Mouse (Mus musculus) embryonic stem cell, embryonic (primary cell): ENCODE measurements at regions not wholly inside any gene's neighbourhood (a gene's known extent, or its start where the extent isn't known, plus 50 kb on each side); places are given as distances from the start of the nearest gene placed in this dataset.

Experiments used
- CTCF ChIA-PET, 4 experiments: fragments of 300-600 bp in 2 of 4; fragments of 350-600 bp in 2 of 4; sonication (Branson Sonifier 250); formaldehyde crosslinking; loops; one replicate each; lab custom pipeline; 2022; ENCODE audit warnings: inconsistent platforms in 2 of 4; lab: Charles Lee
- POLR2A ChIA-PET, 4 experiments: fragments of 300-600 bp in 2 of 4; fragments of 350-600 bp in 2 of 4; sonication (Branson Sonifier 250); formaldehyde crosslinking; loops; one replicate each; lab custom pipeline; 2022; ENCODE audit warnings: antibody characterized with exemption in 4 of 4, inconsistent platforms in 1 of 4; lab: Charles Lee

GRCm38 (mm10) chr1:71769595-71769994 is 116.6 kb upstream of the Fn1 start:
- POLR2A ChIA-PET = no interaction called here
- CTCF ChIA-PET = no interaction called here

- CTCF ChIA-PET = interaction anchor here in 1 of 4 experiments (0.5 kb wide), 1 partner anchor 10 kb away, joined by 3 read pairs; no protein-coding TSS in a partner anchor
These were observed 114.7 kb upstream of the Fn1 start for GRCm38 (mm10) chr1:71767705-71768104.

DNA sequence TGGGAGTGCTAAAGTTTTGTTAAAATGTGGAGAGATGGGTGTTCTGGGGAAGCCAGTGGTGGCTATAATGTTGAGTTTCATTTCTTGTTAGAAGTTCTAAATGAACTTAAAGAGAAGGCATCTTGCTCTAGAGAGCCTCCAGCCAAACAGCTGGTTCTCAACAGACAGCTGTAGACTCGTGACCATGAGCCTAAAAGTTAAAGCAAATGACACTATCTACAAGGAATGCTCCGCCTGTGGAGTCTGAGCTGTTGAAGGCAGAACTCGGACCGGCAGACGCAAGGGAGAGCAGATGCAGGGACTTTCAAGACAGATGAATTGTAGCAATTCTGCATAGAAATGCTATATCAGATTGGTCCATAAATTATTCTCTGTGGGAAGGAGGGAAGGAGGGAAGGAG is 114.1 kb upstream of the Fn1 start:
- POLR2A ChIA-PET = no interaction called here
- CTCF ChIA-PET = no interaction called here

More at GRCm38 (mm10) chr1:71767705-71768104, 114.7 kb upstream of the Fn1 start:
- POLR2A ChIA-PET = no interaction called here

DNA sequence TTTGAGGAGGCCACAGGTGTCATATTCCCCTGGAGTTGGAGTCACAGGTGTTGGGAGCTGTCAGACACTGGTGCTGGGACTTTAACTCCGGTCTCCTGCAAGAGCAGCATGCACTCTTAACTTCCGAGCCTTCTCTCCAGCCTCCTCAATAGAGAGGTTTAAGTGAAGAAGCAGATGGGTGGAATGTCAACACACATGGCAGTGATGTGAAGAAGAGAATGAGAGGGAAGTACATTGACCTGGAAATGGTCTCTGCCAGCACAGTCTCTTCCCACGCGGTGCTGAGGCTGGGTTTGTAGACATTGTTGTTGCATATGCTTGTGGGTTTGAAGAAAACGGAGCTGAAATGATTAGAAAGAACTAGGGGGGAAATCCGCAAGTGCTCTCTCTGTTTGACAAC is 112.0 kb upstream of the Fn1 start:
- CTCF ChIA-PET = no interaction called here

DNA sequence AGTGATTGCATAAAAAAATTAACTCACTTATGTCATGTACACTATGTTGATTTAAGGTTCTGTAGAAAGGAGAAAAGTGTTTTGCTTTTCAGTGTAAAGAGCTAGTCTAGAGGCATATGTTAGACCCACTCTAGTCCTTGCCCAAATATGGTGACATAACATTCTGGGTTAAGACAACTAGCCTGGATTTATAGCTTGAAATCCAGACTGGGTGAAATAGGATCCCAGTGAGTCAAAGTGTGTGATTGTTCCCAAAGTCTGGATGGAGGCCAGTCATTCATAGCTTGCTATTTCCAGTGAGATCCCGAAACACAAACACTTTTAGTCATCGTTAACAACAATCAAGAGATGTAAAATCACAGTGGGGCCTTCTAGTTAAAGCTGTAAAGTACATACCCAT is 110.5 kb upstream of the Fn1 start:
- CTCF ChIA-PET = no interaction called here
- POLR2A ChIA-PET = interaction anchor here in 1 of 4 experiments (0.5 to 1.2 kb wide), 3 partner anchors 12 to 172 kb away, joined by 3 to 5 read pairs (median 4); no protein-coding TSS in a partner anchor

More for the DNA sequence above, 112.0 kb upstream of the Fn1 start:
- POLR2A ChIA-PET = no interaction called here

- CTCF ChIA-PET = no interaction called here
- POLR2A ChIA-PET = interaction anchor here in 1 of 4 experiments (1.1 kb wide), 1 partner anchor 18 kb away, joined by 3 read pairs; no protein-coding TSS in a partner anchor
These were observed 107.3 kb upstream of the Fn1 start for GRCm38 (mm10) chr1:71760342-71760741.

DNA sequence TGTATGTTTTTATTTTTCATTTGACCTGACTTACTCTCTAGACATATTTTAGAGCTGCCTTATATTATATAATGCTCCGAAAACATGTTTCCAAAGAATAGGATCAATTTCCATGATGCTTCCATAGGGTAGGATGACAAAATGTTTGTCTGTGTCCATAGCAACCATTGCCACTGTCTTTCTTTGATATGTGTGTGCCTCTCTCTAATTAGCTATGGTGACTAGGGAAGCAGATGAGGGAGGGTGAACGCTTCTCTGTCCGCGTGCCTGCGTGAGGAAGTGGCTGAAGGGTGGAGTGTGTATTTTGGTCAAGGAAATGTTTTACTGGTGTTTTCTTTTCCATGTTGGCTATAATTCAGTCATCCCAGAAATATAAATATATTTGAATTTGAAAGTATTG is 104.2 kb upstream of the Fn1 start:
- ChIA-PET POLR2A (no interaction called here), CTCF (no interaction called here)

GRCm38 (mm10) chr1:71756159-71756558 is 103.2 kb upstream of the Fn1 start:
- ChIA-PET CTCF (no interaction called here), POLR2A (no interaction called here)

GRCm38 (mm10) chr1:71755435-71755834 is 102.4 kb upstream of the Fn1 start:
- POLR2A ChIA-PET = no interaction called here

GRCm38 (mm10) chr1:71752351-71752750 is 99.4 kb upstream of the Fn1 start:
- POLR2A ChIA-PET = interaction anchor here in 2 of 4 experiments (0.6 to 1.1 kb wide), 2 partner anchors 99 to 173 kb away, joined by 3 read pairs; no protein-coding TSS in a partner anchor
- CTCF ChIA-PET = no interaction called here

More at GRCm38 (mm10) chr1:71755435-71755834, 102.4 kb upstream of the Fn1 start:
- CTCF ChIA-PET = no interaction called here

- CTCF ChIA-PET = no interaction called here
- POLR2A ChIA-PET = interaction anchor here in 1 of 4 experiments (1.1 kb wide), 1 partner anchor 98 kb away, joined by 3 read pairs; no protein-coding TSS in a partner anchor
These were observed 98.6 kb upstream of the Fn1 start for GRCm38 (mm10) chr1:71751601-71752000.

DNA sequence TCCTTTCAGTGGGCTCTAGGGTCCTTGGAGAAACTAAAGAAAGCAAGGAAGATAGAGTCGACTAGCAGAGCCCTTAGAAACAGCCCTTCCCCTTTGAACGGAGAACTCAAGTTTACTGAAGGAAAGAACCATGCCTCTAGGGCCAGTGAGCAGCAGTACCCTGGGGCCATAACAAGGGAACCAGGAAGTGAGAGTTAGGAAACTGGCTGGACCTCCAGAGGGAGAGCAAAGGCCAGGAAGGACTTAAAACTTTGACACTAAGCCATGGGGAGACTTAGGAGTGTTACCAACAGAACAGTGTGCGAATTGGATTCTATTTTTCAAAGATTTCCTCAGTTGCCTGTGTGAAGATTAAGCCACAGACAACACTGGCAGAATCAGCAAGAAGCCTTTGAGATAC is 82.6 kb upstream of the Fn1 start:
- CTCF ChIA-PET = interaction anchor here in 1 of 4 experiments (0.5 kb wide), 1 partner anchor 421 kb away, joined by 3 read pairs; no protein-coding TSS in a partner anchor
- POLR2A ChIA-PET = interaction anchor here in 1 of 4 experiments (1.1 to 1.3 kb wide), 2 partner anchors 84 to 89 kb away, joined by 3 read pairs; no protein-coding TSS in a partner anchor

DNA sequence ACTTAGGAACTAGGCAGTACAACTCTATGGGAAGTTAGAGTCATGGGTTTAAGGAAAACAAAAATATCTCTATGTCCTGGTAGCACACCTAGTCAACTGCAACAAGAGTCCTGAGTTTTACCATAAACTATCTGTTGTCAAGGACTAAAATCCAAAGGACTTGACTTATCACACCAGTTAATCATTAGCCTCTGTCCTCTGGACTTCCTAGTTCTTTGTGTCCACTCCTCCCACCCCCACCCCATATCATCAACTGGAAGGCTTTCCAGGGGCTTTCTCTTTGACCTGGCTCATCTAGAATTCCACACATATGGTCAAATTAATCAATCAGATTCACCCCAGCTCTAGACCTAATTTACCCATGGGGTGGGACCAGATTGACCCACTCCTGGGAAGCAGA is 78.6 kb upstream of the Fn1 start:
- ChIA-PET CTCF (no interaction called here), POLR2A (interaction anchor here in 1 of 4 experiments (0.5 kb wide), 1 partner anchor 488 kb away, joined by 5 read pairs; no protein-coding TSS in a partner anchor)

DNA sequence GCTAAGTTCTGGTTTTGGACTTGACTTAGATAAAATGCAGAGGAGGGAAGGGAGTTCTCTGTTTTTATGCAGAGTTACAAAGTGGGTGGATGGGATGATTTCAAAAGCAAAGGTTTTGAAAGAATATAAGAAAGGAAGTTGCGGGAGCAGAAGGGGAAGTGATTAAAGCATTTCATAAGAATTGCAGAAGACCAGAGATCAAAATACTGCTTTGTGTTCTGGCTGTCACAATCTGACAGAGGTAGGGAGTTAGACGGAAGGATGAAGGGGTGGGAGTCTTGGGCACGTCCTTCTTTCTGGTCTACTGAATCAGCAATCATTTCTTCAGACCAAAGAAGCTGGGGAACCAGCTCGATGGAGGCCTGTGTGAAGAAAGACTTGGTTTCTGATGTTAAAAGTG is 78.0 kb upstream of the Fn1 start:
- CTCF ChIA-PET = no interaction called here
- POLR2A ChIA-PET = no interaction called here

DNA sequence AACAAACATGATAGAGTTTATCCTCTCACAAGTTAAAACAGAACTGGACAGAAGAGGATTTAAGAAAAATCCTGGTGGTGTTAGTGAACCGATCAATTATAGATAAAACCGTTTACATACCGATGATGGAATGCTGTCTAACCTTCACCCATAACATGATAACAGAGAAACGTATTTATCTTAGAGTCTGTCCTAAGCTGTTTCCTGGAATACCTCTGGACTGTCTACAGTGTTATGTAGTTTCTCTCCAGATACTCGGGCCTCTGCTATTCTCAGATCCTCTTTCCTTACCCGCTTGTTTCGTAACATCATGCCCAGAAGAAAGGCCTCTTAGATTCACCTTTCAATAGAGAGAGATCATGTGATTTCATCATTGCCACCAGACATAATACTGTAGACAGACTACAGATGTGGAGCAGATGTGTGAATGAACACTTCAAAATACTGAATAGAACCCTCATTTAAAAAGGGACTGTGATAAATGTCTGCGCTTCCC is 75.9 kb upstream of the Fn1 start:
- ChIA-PET CTCF (interaction anchor here in 1 of 4 experiments (0.6 kb wide), 1 partner anchor 17 kb away, joined by 3 read pairs; no protein-coding TSS in a partner anchor), POLR2A (interaction anchor here in 1 of 4 experiments (0.6 kb wide), 1 partner anchor 150 kb away, joined by 6 read pairs; no protein-coding TSS in a partner anchor)

GRCm38 (mm10) chr1:71723816-71724215 is 70.8 kb upstream of the Fn1 start:
- ChIA-PET POLR2A (interaction anchor here in 3 of 4 experiments (0.6 to 0.7 kb wide), 5 partner anchors 12 to 1099 kb away, joined by 3 to 8 read pairs (median 3); no protein-coding TSS in a partner anchor), CTCF (no interaction called here)

GRCm38 (mm10) chr1:71723039-71723397 is 70.0 kb upstream of the Fn1 start:
- ChIA-PET POLR2A (interaction anchor here in 1 of 4 experiments (0.5 kb wide), 1 partner anchor 49 kb away, joined by 3 read pairs; no protein-coding TSS in a partner anchor), CTCF (no interaction called here)

- ChIA-PET POLR2A (no interaction called here), CTCF (no interaction called here)
These were observed 69.4 kb upstream of the Fn1 start for GRCm38 (mm10) chr1:71722211-71723038.
